Mouse (Mus musculus) v-Abl transformed pro-B cells (cell line): ENCODE data around the gene Gad1.
"Not testable (repeated sequence)": the region's sequence is repeated elsewhere in the genome, so short reads cannot be mapped to it uniquely, and the experiment has no call there.

Source experiments
- in situ Hi-C, 2 experiments: fragments of 400-800 bp; cut with MboI; formaldehyde crosslinking; loops; one replicate each; pipeline ENCODE4 v1.15.1; 2025; ENCODE audit not compliant: unreplicated experiment in 2 of 2

Gad1 gene

GRCm38 (mm10) chr2:70552772-70553171, at the start of gene Gad1:
TSS of gene Gad1 (plus strand) at chr2:70553072.
- in situ Hi-C loops = loop anchor here (5.0 to 25.0 kb wide), 5 partner anchors 325 to 918 kb away; partner anchors contain the start of gene Myo3b (in 1 of the 2)

- in situ Hi-C loops = no loop called here
Observed at GRCm38 (mm10) chr2:70503436-70503835, 49.4 kb upstream of the Gad1 start.

GRCm38 (mm10) chr2:70505229-70505628, 47.6 kb upstream of the Gad1 start:
- in situ Hi-C loops = no loop called here

- in situ Hi-C loops = no loop called here
Observed at GRCm38 (mm10) chr2:70505896-70506295, 47.0 kb upstream of the Gad1 start.

GRCm38 (mm10) chr2:70506372-70506771, 46.5 kb upstream of the Gad1 start:
- in situ Hi-C loops = no loop called here

GRCm38 (mm10) chr2:70508496-70508895, 44.4 kb upstream of the Gad1 start, which contains the start of gene Erich2:
TSS of gene Erich2 (plus strand) at chr2:70508819.
- in situ Hi-C loops = no loop called here

GRCm38 (mm10) chr2:70509021-70509632, 43.7 kb upstream of the Gad1 start:
- in situ Hi-C loops = no loop called here

GRCm38 (mm10) chr2:70538283-70538682, 14.6 kb upstream of the Gad1 start:
- in situ Hi-C loops = not testable (repeated sequence)

- in situ Hi-C loops = loop anchor here (5.0 to 25.0 kb wide), 5 partner anchors 323 to 916 kb away; partner anchors contain the start of gene Myo3b (in 1 of the 2)
Observed at GRCm38 (mm10) chr2:70550671-70551070, 2.2 kb upstream of the Gad1 start.

- in situ Hi-C loops = loop anchor here (5.0 to 25.0 kb wide), 5 partner anchors 324 to 917 kb away; partner anchors contain the start of gene Myo3b (in 1 of the 2)
Observed at GRCm38 (mm10) chr2:70551446-70551845, 1.4 kb upstream of the Gad1 start.

GRCm38 (mm10) chr2:70552067-70552598, 739 bp upstream of the Gad1 start:
- in situ Hi-C loops = loop anchor here (5.0 to 25.0 kb wide), 5 partner anchors 325 to 917 kb away; partner anchors contain the start of gene Myo3b (in 1 of the 2)

GRCm38 (mm10) chr2:70553826-70554225, 954 bp downstream of the Gad1 start:
- in situ Hi-C loops = loop anchor here (5.0 to 25.0 kb wide), 5 partner anchors 327 to 919 kb away; partner anchors contain the start of gene Myo3b (in 1 of the 2)

- in situ Hi-C loops = loop anchor here (10.0 to 25.0 kb wide), 4 partner anchors 433 to 923 kb away; partner anchors contain the start of gene Myo3b (in 1 of the 2)
Observed at GRCm38 (mm10) chr2:70558112-70558842, 5.4 kb downstream of the Gad1 start.

GRCm38 (mm10) chr2:70558843-70559451, 6.1 kb downstream of the Gad1 start:
- in situ Hi-C loops = loop anchor here (10.0 to 25.0 kb wide), 4 partner anchors 434 to 924 kb away; partner anchors contain the start of gene Myo3b (in 1 of the 2)

- in situ Hi-C loops = loop anchor here (10.0 to 25.0 kb wide), 4 partner anchors 435 to 925 kb away; partner anchors contain the start of gene Myo3b (in 1 of the 2)
Observed at GRCm38 (mm10) chr2:70559520-70559919, 6.6 kb downstream of the Gad1 start.

GRCm38 (mm10) chr2:70561077-70561795, 8.4 kb downstream of the Gad1 start:
- in situ Hi-C loops = loop anchor here in 1 of 2 experiments (25.0 kb wide), 1 partner anchor 724 kb away; no protein-coding TSS in a partner anchor

GRCm38 (mm10) chr2:70562011-70562491, 9.2 kb downstream of the Gad1 start:
- in situ Hi-C loops = loop anchor here in 1 of 2 experiments (25.0 kb wide), 1 partner anchor 725 kb away; no protein-coding TSS in a partner anchor

- in situ Hi-C loops = loop anchor here in 1 of 2 experiments (25.0 kb wide), 1 partner anchor 725 kb away; no protein-coding TSS in a partner anchor
Observed at GRCm38 (mm10) chr2:70562611-70562980, 9.7 kb downstream of the Gad1 start.

GRCm38 (mm10) chr2:70562981-70563671, 10.3 kb downstream of the Gad1 start:
- in situ Hi-C loops = loop anchor here in 1 of 2 experiments (25.0 kb wide), 1 partner anchor 726 kb away; no protein-coding TSS in a partner anchor
